Mouse (Mus musculus) lung, postnatal 25 days (tissue): ENCODE results near the gene Boll.
A peak's percentile ranks its signal among the peaks of the same experiment; 100 is the strongest.
"Not testable (repeated sequence)": the region's sequence is repeated elsewhere in the genome, so short reads cannot be mapped to it uniquely, and the experiment has no call there.

Experiments used
- DNase-seq: peaks from one replicate; pipeline ENCODE4 v3.0.0; 2022; ENCODE audit warnings: low spot score

The Boll gene

GRCm38 (mm10) chr1:55363044-55363565 is at the start of gene Boll:
Boll (minus strand) TSS chr1:55363469.
- peak; percentile 67 for DNase-seq

GRCm38 (mm10) chr1:55412569-55412968 is 49.3 kb upstream of the Boll start:
- DNase-seq: no peak

GRCm38 (mm10) chr1:55411079-55411478 is 47.8 kb upstream of the Boll start:
- DNase-seq: no peak

- DNase-seq: no peak
Measured at GRCm38 (mm10) chr1:55410670-55411069, 47.4 kb upstream of the Boll start.

- DNase-seq: peak; percentile 14
Measured at GRCm38 (mm10) chr1:55406531-55407375, 43.5 kb upstream of the Boll start.

- DNase-seq: peak; percentile 61
Measured at GRCm38 (mm10) chr1:55406023-55406413, 42.7 kb upstream of the Boll start.

GRCm38 (mm10) chr1:55405272-55406022 is 42.2 kb upstream of the Boll start, which contains the start of gene Plcl1:
Plcl1 (plus strand) TSS chr1:55405921.
- peak; percentile 95 for DNase-seq

- DNase-seq: peak; percentile 81
Measured at GRCm38 (mm10) chr1:55404439-55404838, 41.2 kb upstream of the Boll start.

GRCm38 (mm10) chr1:55399891-55400290 is 36.6 kb upstream of the Boll start:
- no peak for DNase-seq

- peak; percentile 74 for DNase-seq
Measured at GRCm38 (mm10) chr1:55383114-55383773, 20.0 kb upstream of the Boll start.

GRCm38 (mm10) chr1:55380527-55380926 is 17.3 kb upstream of the Boll start:
- DNase-seq: no peak

- no peak for DNase-seq
Measured at GRCm38 (mm10) chr1:55372626-55373025, 9.4 kb upstream of the Boll start.

GRCm38 (mm10) chr1:55363586-55363985 is 317 bp upstream of the Boll start:
- peak; percentile 35 for DNase-seq

GRCm38 (mm10) chr1:55362634-55363033 is 635 bp downstream of the Boll start:
- DNase-seq: no peak

- DNase-seq: not testable (repeated sequence)
Measured at GRCm38 (mm10) chr1:55351914-55352313, 11.4 kb downstream of the Boll start.

GRCm38 (mm10) chr1:55325496-55325895 is 37.8 kb downstream of the Boll start:
- not testable (repeated sequence) for DNase-seq

GRCm38 (mm10) chr1:55301077-55301476 is 62.2 kb downstream of the Boll start:
- DNase-seq: no peak

GRCm38 (mm10) chr1:55279081-55279480 is 84.2 kb downstream of the Boll start:
- no peak for DNase-seq

- DNase-seq: no peak
Measured at GRCm38 (mm10) chr1:55265447-55265846, 97.8 kb downstream of the Boll start.

- DNase-seq: no peak
Measured at GRCm38 (mm10) chr1:55264385-55264784, 98.9 kb downstream of the Boll start.

GRCm38 (mm10) chr1:55246374-55246773 is 116.9 kb downstream of the Boll start:
- no peak for DNase-seq

GRCm38 (mm10) chr1:55239237-55239636 is 124.0 kb downstream of the Boll start:
- DNase-seq: peak; percentile 65
